Mouse (Mus musculus) cerebellum, postnatal 10 days (tissue): ENCODE results near the gene Plpp7.

Source experiments
- DNase-seq, 2 experiments: peaks; one replicate each; pipeline ENCODE4 v3.0.0; 2021; ENCODE audit warnings: mixed read lengths in 2 of 2

Plpp7 gene

GRCm38 (mm10) chr2:32141602-32142001 lies 46.3 kb downstream of the Plpp7 start:
- no peak for DNase-seq

DNA sequence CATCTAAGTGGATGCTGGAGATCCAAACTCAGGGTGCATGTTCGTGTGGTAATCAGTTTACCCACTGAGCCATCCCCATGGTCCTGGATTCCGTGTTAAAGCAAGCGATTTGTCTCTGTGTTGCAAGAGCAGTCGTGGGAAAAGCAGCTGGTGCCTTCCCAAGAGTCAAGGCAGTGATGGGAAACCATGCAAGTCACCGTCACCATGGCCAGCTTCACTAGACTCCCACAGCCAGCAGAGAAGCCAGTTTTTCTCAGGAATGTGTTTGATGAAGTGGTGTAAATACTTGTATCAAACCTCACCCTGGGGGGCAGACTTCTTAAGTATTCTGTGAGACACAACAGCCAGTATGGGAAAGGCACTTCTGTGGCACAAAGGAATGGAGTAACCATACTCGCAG lies 47.0 kb downstream of the Plpp7 start:
- no peak for DNase-seq

GRCm38 (mm10) chr2:32144633-32145032 lies 49.3 kb downstream of the Plpp7 start:
- no peak for DNase-seq

GRCm38 (mm10) chr2:32146617-32147162 lies 51.4 kb downstream of the Plpp7 start:
- no peak for DNase-seq

GRCm38 (mm10) chr2:32150135-32150534 lies 54.8 kb downstream of the Plpp7 start:
- peak; percentile 45 to 61 for DNase-seq

DNA sequence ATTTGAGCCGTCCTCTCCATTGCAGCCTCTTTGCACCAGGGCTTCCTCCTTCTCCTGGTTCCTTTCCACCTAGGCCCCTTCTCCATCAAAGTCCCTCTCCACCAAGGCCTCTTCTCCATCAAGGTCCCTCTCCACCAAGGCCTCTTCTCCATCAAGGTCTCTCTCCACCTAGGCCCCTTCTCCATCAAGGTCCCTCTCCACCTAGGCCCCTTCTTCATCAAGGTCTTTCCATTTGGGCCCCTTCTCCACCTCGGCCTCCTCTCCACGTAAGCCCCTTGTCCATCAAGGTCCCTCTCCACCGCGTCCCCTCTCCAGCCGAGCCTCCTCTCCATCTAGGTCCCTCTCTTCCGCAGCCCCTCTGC lies 55.2 kb downstream of the Plpp7 start:
- DNase-seq: no peak

DNA sequence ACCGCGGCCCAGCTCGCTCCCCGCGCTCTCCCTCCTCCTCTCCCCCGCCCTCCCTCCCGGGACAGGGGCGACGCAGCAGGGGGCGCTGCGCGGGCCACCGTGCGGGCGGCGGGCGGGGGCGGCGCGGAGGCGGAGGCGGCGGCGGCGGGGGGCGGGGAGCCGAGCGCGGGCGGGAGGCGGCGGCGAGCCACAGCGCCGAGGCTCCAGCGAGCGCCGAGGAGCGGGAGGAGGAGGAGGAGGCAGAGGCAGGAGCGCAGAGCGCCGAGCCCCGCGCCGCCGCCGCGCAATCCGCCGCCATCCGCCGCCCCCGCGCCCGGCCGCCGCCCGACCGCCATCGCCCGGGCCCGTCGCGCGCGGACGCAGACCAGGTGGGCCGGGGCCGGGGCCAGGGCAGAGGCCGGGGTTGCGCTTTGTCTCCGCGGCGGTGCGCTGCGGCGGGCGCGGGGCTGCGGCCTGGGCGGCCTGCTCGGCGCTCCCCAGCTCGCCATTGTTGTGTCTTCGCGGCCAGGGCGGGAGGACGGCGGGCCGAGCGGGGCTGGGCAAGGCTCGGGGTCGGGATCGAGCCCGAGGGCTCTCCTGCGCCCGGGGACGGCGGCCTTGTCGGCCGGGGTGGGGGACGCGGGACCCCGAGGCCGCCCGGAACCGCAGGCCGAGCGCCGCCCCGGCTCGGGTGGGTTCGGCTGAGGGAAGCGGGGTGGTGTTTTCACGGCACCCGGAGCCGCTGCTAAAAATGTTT lies 55.8 kb downstream of the Plpp7 start, which contains the start of gene Prrc2b:
TSS of gene Prrc2b (plus strand) at position 159 of the 736 bp plus-strand sequence.
- DNase-seq: peak; percentile 82 to 87

DNA sequence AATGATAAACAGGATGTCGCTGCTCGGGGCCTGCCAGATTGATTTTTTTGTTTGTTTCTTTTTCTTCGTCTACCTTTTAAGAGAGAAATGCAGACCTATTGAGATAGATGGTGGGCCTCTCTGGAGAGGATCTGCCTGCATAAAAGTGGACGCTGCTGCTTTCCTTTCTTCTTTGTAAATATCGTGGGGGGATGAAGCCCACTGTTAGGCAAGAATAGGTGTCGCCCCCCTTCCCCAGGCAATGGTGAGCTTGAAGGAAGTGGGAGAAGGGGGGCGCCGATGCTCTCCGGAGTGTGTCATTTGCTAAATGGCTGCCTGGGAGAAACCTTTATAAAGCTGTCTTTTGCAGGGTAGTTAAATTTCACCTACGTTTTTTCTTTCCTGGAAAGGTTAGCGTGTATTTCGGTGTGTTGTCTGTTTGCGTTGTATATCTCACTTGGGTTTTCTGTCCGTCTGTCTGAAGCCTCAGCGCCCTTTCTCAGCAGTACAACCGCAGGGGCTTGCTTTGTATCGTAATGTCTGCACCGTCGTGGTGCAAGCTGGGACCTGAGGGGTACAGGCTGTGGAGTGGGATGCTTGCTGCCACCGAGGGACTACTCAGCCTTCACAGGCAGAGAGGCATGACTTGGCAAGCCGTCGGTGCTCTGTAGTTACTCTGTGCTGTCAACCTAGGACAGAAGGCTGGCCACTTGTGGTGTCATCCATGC lies 56.5 kb downstream of the Plpp7 start:
- peak; percentile 64 to 73 for DNase-seq

- DNase-seq: no peak
These were observed 57.2 kb downstream of the Plpp7 start for GRCm38 (mm10) chr2:32152367-32153034.

- DNase-seq: peak; percentile 57 to 61
These were observed 57.9 kb downstream of the Plpp7 start for GRCm38 (mm10) chr2:32153041-32153790.

- no peak for DNase-seq
These were observed 58.4 kb downstream of the Plpp7 start for GRCm38 (mm10) chr2:32153791-32154119.

DNA sequence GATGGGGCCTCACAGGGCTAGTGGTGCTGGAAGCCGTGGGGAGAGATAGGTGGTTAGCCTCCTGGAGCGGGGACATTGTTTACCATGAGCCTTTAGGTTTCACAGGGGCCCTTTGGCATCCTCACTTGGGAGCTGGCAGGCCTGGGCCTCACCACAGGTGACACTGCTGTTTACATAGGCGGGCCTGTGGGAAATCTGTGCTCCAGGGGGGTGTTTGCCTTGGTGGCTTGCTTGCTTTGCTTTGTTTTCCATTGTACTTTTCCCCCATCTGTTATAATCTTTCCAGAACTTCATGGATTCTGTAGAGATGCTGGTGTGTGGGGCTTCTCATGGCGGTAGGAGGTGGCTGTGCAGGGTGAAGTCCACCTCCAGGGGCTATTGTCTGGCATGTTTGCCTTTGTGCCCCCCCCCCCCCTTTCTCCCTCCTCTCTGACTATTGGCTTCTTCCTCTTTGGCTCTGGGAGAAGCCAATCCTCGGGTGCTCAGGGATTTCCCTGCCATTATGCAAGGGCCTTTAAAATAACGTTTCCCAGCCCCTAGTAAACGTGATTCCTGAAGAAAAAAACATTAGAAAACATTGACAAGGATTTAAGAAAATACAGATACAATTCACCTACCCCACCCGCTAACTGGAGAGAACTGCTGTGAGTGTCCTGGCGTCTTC lies 59.1 kb downstream of the Plpp7 start:
- DNase-seq: peak in 1 of 2 experiments; percentile 36

GRCm38 (mm10) chr2:32154998-32155541 lies 59.7 kb downstream of the Plpp7 start:
- peak in 1 of 2 experiments; percentile 51 for DNase-seq

- no peak for DNase-seq
These were observed 60.3 kb downstream of the Plpp7 start for GRCm38 (mm10) chr2:32155614-32156013.

- no peak for DNase-seq
These were observed 61.3 kb downstream of the Plpp7 start for GRCm38 (mm10) chr2:32156645-32157044.

DNA sequence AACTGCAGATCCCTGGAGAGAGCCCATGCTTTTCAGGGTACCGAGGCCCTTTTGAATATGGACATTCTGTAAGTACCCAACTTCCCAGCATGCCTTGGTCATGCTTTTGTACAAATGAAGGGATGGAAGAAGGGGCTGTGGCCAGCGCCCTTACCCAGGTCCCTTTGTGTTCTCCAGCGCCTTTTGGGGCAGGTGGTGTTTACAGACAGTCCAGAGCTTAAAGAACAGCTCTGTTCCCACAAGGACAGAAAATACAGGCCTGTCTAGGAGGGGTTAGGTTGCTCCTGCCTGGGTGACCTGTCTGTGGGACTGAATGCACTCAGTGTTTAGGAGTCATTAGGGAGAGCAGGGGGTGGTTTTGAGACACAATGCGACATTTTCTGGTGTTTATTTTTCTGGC lies 62.0 kb downstream of the Plpp7 start:
- no peak for DNase-seq

DNA sequence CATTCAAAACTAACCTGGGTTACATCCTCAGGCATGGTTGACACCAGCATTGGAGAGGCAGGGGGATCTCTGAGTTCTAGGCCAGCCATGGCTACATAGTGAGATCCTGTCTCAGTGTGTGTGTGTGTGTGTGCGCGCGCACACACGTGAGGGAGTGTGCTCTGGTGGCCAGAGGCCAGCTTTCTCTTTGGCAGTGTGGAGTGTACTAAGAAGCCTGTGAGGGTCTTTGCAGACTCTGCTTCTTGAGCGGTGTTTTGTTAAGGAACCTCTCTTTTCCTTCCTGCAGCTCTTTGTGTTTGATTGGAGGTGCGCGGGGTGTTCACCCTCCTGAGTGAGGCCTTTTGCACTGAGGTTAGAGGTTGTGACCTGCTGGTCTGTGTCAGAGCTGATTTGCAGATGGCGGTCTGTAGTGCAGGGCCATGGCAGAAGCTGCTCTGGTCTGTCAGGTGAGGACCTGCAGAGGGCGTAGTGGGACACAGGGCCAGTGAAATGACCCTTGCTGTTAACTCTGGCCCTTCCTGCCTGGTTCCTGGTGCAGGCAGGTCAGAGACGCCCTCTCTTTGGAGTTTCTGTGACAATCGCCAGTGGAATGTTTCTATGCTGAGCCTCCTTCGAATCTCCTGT lies 63.4 kb downstream of the Plpp7 start:
- peak; percentile 58 to 61 for DNase-seq
